Mouse (Mus musculus) heart, embryonic 16.5 days (tissue): ENCODE measurements at regions not wholly inside any gene's neighbourhood (a gene's known extent, or its start where the extent isn't known, plus 50 kb on each side); places are given as distances from the start of the nearest gene placed in this dataset.

Source experiments
- ATAC-seq: fragments of 200-750 bp; cut with Nextera tagmentation; replicated peaks from 2 replicates; pipeline ENCODE4 v1.8.0; 2017; ENCODE audit warnings: moderate number of reproducible peaks; ENCODE audit not compliant: insufficient read depth, low FRiP score; ENCODE audit errors: extremely low read depth
- H3K27ac ChIP-seq: fragments of 300-500 bp; sonication (generic); 2 replicates; pipeline ENCODE4 v1.5.1; 2014; ENCODE audit warnings: mild to moderate bottlenecking, low read length, control low read depth, moderate library complexity
- H3K27me3 ChIP-seq: fragments of 300-500 bp; sonication (generic); 2 replicates; pipeline ENCODE4 v1.6.1; 2014; ENCODE audit warnings: low read length, mixed read lengths; ENCODE audit not compliant: control insufficient read depth, insufficient read depth
- H3K36me3 ChIP-seq: fragments of 300-500 bp; sonication (generic); 2 replicates; pipeline ENCODE4 v1.6.1; 2014; ENCODE audit not compliant: control insufficient read depth, insufficient read depth
- H3K4me1 ChIP-seq: fragments of 300-500 bp; sonication (generic); 2 replicates; pipeline ENCODE4 v1.6.1; 2014; ENCODE audit warnings: low read length, mixed read lengths; ENCODE audit not compliant: control insufficient read depth, insufficient read depth
- H3K4me2 ChIP-seq: fragments of 300-500 bp; sonication (generic); 2 replicates; pipeline ENCODE4 v1.6.1; 2014; ENCODE audit warnings: low read depth, mild to moderate bottlenecking, control low read depth, low read length
- H3K4me3 ChIP-seq: fragments of 300-500 bp; sonication (generic); 2 replicates; pipeline ENCODE4 v1.5.1; 2014; ENCODE audit warnings: mild to moderate bottlenecking, control low read depth, low read length
- H3K9ac ChIP-seq: fragments of 300-500 bp; sonication (generic); 2 replicates; pipeline ENCODE4 v1.6.1; 2014; ENCODE audit warnings: low read length, control low read depth
- H3K9me3 ChIP-seq: fragments of 300-500 bp; sonication (generic); replicated peaks from 2 replicates; pipeline ENCODE4 v1.6.1; 2016; ENCODE audit warnings: low read length; ENCODE audit not compliant: control insufficient read depth
- WGBS: fragments of 180-500 bp; shearing (Covaris S2); extraction: QIAGEN DNeasy Blood & Tissue Kit; methylation state at CpG from one replicate; pipeline ENCODE4 v1.1.7; 2014; 5-methylcytosine and 5-hydroxymethylcytosine counted together

DNA sequence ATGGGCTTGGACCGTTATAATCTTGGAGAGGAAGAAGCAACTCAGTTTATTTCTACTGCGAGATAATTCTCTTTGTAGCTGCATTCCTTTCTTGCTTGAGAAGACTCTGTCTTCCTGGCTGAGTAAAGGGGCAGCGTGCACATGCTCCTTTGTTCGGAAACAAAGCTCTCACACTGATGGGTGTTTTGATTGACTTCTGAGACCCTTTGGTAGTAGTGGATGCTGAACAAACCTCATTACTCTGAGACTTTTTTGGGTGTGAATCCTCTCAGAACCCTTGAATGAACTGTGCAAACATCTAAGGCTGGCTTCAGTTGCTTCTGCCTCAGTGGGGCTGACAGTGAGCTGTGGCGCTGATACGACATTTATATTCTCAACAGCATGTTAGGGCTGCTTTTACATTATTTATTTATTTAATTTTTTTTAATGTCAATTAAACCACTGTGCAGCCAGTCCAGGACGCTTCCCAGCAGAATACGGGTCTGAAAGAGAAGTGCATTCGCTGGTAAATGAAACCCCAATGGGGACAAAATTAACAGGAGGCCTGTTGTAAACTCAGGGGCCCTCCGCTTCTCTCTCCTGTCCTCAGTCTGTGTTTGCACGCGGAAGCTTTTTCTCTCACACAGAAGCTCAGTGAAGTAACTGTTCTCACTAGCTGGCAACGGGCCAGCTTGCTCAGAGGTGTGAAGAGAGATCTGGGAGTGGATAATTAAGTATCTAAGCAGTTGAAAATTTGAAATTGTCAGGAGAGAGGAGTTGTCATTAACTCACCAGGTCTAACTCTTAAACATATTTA is 380.1 kb upstream of the Slc30a5 start:
- no peak overlapping the region for H3K4me2 ChIP-seq
- no peak for ATAC-seq
- H3K9ac ChIP-seq = no peak overlapping the region
- no peak overlapping the region for H3K4me3 ChIP-seq
- peaks cover 5% of the 10 kb centered on the region; the same call in 1 of the 2 replicates for H3K4me1 ChIP-seq
- H3K9me3 ChIP-seq = no peaks in the 10 kb centered on the region
- no peak overlapping the region for H3K27ac ChIP-seq
- H3K27me3 ChIP-seq = no peaks in the 10 kb centered on the region
- WGBS = 49% methylated on average over 13 of the region's 13 CpGs
- no peaks in the 10 kb centered on the region for H3K36me3 ChIP-seq

DNA sequence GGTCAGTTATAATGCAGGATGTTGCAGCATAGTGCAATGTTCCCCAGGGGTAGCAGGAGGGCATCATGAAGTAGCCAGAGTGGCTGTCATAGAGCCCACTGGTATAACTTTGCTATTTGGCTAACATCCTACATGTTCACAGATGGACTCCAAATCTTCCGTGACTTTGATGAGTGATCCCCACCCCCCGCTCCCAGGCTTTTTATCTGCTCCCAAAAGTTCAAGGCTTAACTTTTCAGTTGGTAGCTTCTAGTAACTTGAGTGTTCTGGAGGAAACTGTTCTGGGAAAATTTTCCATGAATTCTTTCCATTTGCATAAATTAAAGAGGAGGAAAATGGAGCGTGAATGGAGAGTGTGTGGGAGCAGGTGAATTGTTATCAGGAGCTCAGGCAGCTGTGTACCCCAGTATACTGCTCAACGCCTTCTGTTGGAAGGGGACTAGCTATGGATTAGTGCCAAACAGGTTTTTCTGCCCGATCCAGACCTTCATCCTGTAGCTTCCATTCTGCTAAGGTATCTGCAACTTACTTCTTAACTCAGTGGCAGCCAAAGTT is 379.2 kb upstream of the Slc30a5 start:
- Histone ChIP-seq H3K4me3 (no peak overlapping the region), H3K9me3 (no peaks in the 10 kb centered on the region), H3K27me3 (no peaks in the 10 kb centered on the region), H3K9ac (no peak overlapping the region), H3K27ac (no peak overlapping the region), H3K4me1 (peaks cover 5% of the 10 kb centered on the region; the same call in 1 of the 2 replicates), H3K4me2 (no peak overlapping the region), H3K36me3 (no peaks in the 10 kb centered on the region)
- WGBS = 63% methylated on average over 5 of the region's 5 CpGs
- no peak for ATAC-seq

DNA sequence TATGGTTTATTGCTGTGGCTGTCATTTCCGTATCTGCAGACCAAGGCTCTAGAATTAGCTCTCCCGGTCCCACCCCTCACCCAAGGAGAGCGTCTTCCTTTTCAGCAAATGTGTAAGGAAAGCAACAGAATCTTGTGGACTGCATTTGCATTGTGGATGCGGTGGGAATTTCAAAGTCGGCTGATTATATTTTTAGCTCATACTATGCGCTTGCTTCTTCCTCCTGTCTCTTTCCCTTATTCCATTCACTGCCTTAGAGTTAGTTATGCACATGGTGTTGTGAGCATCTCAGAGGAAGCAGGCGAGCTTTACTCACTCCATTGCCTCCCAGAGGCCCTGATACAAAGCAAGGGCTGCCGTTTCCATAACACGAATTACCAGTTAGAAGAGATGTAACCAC is 375.6 kb upstream of the Slc30a5 start:
- Histone ChIP-seq H3K4me3 (no peak overlapping the region), H3K9ac (no peak overlapping the region), H3K27ac (no peak overlapping the region), H3K4me1 (peaks cover 2% of the 10 kb centered on the region; the same call in 1 of the 2 replicates), H3K27me3 (no peaks in the 10 kb centered on the region), H3K4me2 (no peak overlapping the region), H3K9me3 (no peaks in the 10 kb centered on the region), H3K36me3 (no peaks in the 10 kb centered on the region)
- 80% methylated on average over 9 of the region's 9 CpGs for WGBS
- no peak for ATAC-seq

DNA sequence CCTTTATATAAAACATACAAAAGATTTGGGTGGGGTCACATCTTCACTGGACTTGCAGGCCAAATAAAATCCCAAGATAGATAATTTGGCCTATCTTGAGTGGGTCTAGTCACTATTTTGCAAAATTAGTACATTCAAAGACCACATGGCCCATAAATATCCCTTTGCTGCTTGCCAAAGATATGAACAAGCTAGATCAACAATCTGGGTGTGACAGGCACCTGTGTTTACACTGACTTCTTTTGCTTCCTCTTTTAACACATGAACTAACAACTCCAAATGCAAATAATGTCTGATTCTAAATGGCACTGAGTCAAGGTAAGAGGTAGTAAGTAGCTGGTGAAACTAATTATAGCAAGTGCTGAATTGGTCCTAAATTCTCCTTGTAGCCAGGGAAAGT is 370.2 kb upstream of the Slc30a5 start:
- no peaks in the 10 kb centered on the region for H3K9me3 ChIP-seq
- no peaks in the 10 kb centered on the region for H3K36me3 ChIP-seq
- no peaks in the 10 kb centered on the region for H3K27me3 ChIP-seq
- H3K27ac ChIP-seq = no peak overlapping the region
- H3K4me3 ChIP-seq = no peak overlapping the region
- H3K9ac ChIP-seq = no peak overlapping the region
- no peak overlapping the region for H3K4me2 ChIP-seq
- ATAC-seq = no peak
- H3K4me1 ChIP-seq = no peaks in the 10 kb centered on the region

DNA sequence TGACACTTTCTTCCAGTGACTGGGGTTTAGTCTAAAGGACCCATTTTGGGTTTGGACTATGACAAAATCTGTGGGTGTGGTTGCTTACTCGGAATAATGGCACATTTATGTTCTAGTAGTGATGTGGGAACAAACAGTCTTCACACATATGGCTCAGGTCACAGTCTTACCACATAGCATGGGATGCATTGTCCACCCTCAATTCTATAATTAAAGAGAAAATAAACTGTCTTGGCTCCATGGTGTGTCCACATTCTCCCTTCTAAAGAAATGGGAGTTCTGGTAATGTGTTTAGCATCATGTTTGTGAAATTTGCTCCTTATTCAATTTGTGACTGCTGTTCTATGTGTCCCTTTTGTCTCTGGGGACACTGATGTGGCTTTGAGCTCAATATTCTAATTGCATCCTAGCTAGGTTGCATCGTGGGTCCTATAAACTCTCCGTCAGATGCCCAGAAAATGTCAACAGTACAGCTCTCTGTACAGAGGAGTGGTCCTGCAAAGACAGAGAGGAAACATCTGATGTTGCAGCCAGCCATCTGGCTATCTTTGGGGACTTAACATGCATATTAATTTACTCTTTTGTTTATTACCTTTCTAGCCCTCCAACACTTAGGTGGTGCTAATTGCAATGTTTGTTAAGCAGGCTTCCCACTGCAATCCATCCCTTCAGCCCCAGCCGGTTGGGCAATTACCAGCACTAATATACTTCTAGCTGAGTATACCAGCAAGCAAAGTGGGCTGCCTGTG is 369.5 kb upstream of the Slc30a5 start:
- H3K36me3 ChIP-seq = no peaks in the 10 kb centered on the region
- H3K9ac ChIP-seq = no peak overlapping the region
- H3K4me3 ChIP-seq = no peak overlapping the region
- WGBS = 71% methylated on average over 4 of the region's 4 CpGs
- no peaks in the 10 kb centered on the region for H3K9me3 ChIP-seq
- no peaks in the 10 kb centered on the region for H3K27me3 ChIP-seq
- ATAC-seq = no peak
- no peak overlapping the region for H3K4me2 ChIP-seq
- H3K27ac ChIP-seq = no peak overlapping the region
- H3K4me1 ChIP-seq = no peaks in the 10 kb centered on the region

- Histone ChIP-seq H3K4me2 (no peak overlapping the region), H3K4me3 (no peak overlapping the region), H3K36me3 (no peaks in the 10 kb centered on the region), H3K27me3 (no peaks in the 10 kb centered on the region), H3K9ac (no peak overlapping the region), H3K9me3 (no peaks in the 10 kb centered on the region), H3K4me1 (no peaks in the 10 kb centered on the region), H3K27ac (no peak overlapping the region)
- no peak for ATAC-seq
- 76% methylated on average over 7 of the region's 7 CpGs for WGBS
These were observed 357.1 kb upstream of the Slc30a5 start for GRCm38 (mm10) chr13:101190249-101190830.

- no peak for ATAC-seq
- Histone ChIP-seq H3K4me1 (no peaks in the 10 kb centered on the region), H3K36me3 (no peaks in the 10 kb centered on the region), H3K4me2 (no peak overlapping the region), H3K27ac (no peak overlapping the region), H3K9ac (no peak overlapping the region), H3K27me3 (no peaks in the 10 kb centered on the region), H3K9me3 (no peaks in the 10 kb centered on the region), H3K4me3 (no peak overlapping the region)
- 70% methylated on average over 2 of the region's 2 CpGs for WGBS
These were observed 349.2 kb upstream of the Slc30a5 start for GRCm38 (mm10) chr13:101182387-101182786.

DNA sequence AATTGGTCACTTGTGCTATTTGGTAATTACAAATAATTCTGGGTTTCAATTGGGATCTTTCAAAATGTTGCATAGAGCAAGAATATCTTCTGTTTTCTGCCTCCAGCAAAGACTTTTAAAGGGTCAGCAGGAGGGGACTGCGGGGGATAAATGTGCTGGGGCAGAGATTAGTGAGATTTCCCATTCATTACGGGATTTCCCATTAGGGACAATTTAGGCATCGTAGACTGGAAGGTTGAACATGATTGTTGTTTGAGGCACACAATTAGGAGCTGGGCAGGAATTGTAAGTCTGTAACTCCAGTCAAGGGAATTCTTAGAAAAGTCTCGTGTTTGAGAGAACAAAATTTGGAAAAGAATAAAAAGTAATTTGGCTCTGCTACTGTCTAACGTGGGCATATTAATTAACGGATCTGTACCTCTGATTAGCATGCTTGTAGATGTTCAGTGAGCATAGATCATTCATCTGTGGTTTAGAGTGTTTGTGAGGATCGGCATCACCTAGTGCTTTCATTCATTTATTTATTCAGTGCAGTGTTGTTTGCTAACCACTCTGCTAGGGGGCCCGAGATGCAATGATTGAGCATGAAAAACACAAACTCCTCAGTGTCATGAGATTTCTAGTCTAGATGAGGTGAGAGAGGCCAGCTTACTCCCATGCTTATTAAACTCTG is 341.9 kb upstream of the Slc30a5 start:
- Histone ChIP-seq H3K27ac (no peak overlapping the region), H3K9ac (no peak overlapping the region), H3K4me1 (no peaks in the 10 kb centered on the region), H3K36me3 (no peaks in the 10 kb centered on the region), H3K4me2 (no peak overlapping the region), H3K9me3 (no peaks in the 10 kb centered on the region), H3K4me3 (no peak overlapping the region), H3K27me3 (no peaks in the 10 kb centered on the region)
- ATAC-seq = no peak
- WGBS = 83% methylated on average over 8 of the region's 8 CpGs
